Mouse (Mus musculus): ENCODE measurements around the gene Prr18.

Prr18 gene

GRCm38 (mm10) chr17:8390487-8390886, 53.2 kb downstream of the Prr18 start:
- DNase-seq: no peak

Data from embryo, embryonic 11 days (tissue).